Mouse (Mus musculus) hindbrain, embryonic 16.5 days (tissue): ENCODE data around the gene Alkbh6. TPM values are rescaled to one million over a fixed set of nuclear protein-coding genes. Genes with fewer than 3 reads are reported as not detected.
A peak's percentile ranks its signal among the peaks of the same experiment; 100 is the strongest.

Source experiments
- ATAC-seq: fragments of 200-750 bp; cut with Nextera tagmentation; 2 replicates; pipeline ENCODE4 v1.8.0; 2017; ENCODE audit warnings: moderate TSS enrichment, moderate library complexity
- H3K27ac ChIP-seq: fragments of 300-500 bp; sonication (generic); 2 replicates; pipeline ENCODE4 v1.5.1; 2014; ENCODE audit warnings: low read depth, mild to moderate bottlenecking, control low read depth, low read length, moderate library complexity
- H3K27me3 ChIP-seq: fragments of 300-500 bp; sonication (generic); replicated peaks from 2 replicates; pipeline ENCODE4 v1.6.1; 2014; ENCODE audit warnings: low read length; ENCODE audit not compliant: control insufficient read depth, insufficient read depth
- H3K36me3 ChIP-seq: fragments of 300-500 bp; sonication (generic); 2 replicates; pipeline ENCODE4 v1.6.1; 2014; ENCODE audit warnings: mild to moderate bottlenecking, low read length, moderate library complexity, mixed read lengths; ENCODE audit not compliant: control insufficient read depth, insufficient read depth
- H3K4me1 ChIP-seq: fragments of 300-500 bp; sonication (generic); 2 replicates; pipeline ENCODE4 v1.6.1; 2014; ENCODE audit warnings: low read depth, low read length; ENCODE audit not compliant: control insufficient read depth, insufficient read depth
- H3K4me2 ChIP-seq: fragments of 300-500 bp; sonication (generic); 2 replicates; pipeline ENCODE4 v1.6.1; 2014; ENCODE audit warnings: mild to moderate bottlenecking, low read length, control low read depth, moderate library complexity
- H3K4me3 ChIP-seq: fragments of 300-500 bp; sonication (generic); 2 replicates; pipeline ENCODE4 v1.5.1; 2014; ENCODE audit warnings: mild to moderate bottlenecking, low read length, control low read depth, moderate library complexity
- H3K9ac ChIP-seq: fragments of 300-500 bp; sonication (generic); 2 replicates; pipeline ENCODE4 v1.6.1; 2014; ENCODE audit warnings: low read depth, mild to moderate bottlenecking, control low read depth, low read length, moderate library complexity
- H3K9me3 ChIP-seq: fragments of 300-500 bp; sonication (generic); 2 replicates; pipeline ENCODE4 v1.6.1; 2014; ENCODE audit warnings: mild to moderate bottlenecking, low read length, moderate library complexity; ENCODE audit not compliant: control insufficient read depth
- WGBS: fragments of 180-500 bp; shearing (Covaris S2); extraction: QIAGEN DNeasy Blood & Tissue Kit; methylation state at CpG from one replicate; pipeline ENCODE4 v1.1.7; 2014; 5-methylcytosine and 5-hydroxymethylcytosine counted together
- polyA plus RNA-seq: library from polyadenylated mRNA; unstranded; fragments of >200 nt; fragmentation: Nextera tagmentation; extraction: Ambion mirVana; gene quantifications from 2 replicates; pipeline ENCODE4 v1.2.1, GENCODE M21; 2015

Gene Alkbh6
- polyA plus RNA-seq, 1 experiment from 2014 or later = 124 TPM

GRCm38 (mm10) chr7:30291215-30292131 lies 17.0 kb upstream of the Alkbh6 start, which contains the start of gene Clip3:
Clip3 (plus strand) TSS chr7:30291728.
- peak; percentile 88 for ATAC-seq
- 7% methylated on average over 33 of the region's 35 CpGs for WGBS

GRCm38 (mm10) chr7:30293795-30294194 lies 14.7 kb upstream of the Alkbh6 start:
- no peak overlapping the region for H3K4me2 ChIP-seq
- H3K9ac ChIP-seq = no peak overlapping the region
- H3K27ac ChIP-seq = no peak overlapping the region
- 71% methylated on average over 13 of the region's 13 CpGs for whole genome bisulfite sequencing
- H3K36me3 ChIP-seq = peaks cover 31% of the 10 kb centered on the region
- H3K27me3 ChIP-seq = no peaks in the 10 kb centered on the region
- H3K4me1 ChIP-seq = peaks cover 29% of the 10 kb centered on the region
- no peaks in the 10 kb centered on the region for H3K9me3 ChIP-seq
- no peak for ATAC-seq
- H3K4me3 ChIP-seq = no peak overlapping the region

More at GRCm38 (mm10) chr7:30291215-30292131, 17.0 kb upstream of the Alkbh6 start, which contains the start of gene Clip3:
- H3K27ac ChIP-seq = peak within 1 kb of the TSS; percentile 86
- no peaks in the 10 kb centered on the region for H3K27me3 ChIP-seq
- peaks cover 13% of the 10 kb centered on the region for H3K36me3 ChIP-seq
- no peaks in the 10 kb centered on the region for H3K9me3 ChIP-seq
- H3K4me2 ChIP-seq = peak within 1 kb of the TSS; percentile 91
- peak within 1 kb of the TSS; percentile 94 for H3K9ac ChIP-seq
- H3K4me1 ChIP-seq = peaks cover 29% of the 10 kb centered on the region
- H3K4me3 ChIP-seq = peak within 1 kb of the TSS; percentile 59

GRCm38 (mm10) chr7:30294296-30294695 lies 14.2 kb upstream of the Alkbh6 start:
- H3K4me2 ChIP-seq = no peak overlapping the region
- no peaks in the 10 kb centered on the region for H3K9me3 ChIP-seq
- no peak overlapping the region for H3K9ac ChIP-seq
- no peak overlapping the region for H3K4me3 ChIP-seq
- no peak for ATAC-seq
- peaks cover 35% of the 10 kb centered on the region for H3K36me3 ChIP-seq
- no peak overlapping the region for H3K27ac ChIP-seq
- H3K4me1 ChIP-seq = peaks cover 29% of the 10 kb centered on the region
- H3K27me3 ChIP-seq = no peaks in the 10 kb centered on the region
- 86% methylated on average over 5 of the region's 5 CpGs for WGBS

GRCm38 (mm10) chr7:30295103-30295502 lies 13.4 kb upstream of the Alkbh6 start:
- Histone ChIP-seq H3K4me3 (no peak overlapping the region), H3K36me3 (peaks cover 40% of the 10 kb centered on the region), H3K27ac (no peak overlapping the region), H3K4me2 (no peak overlapping the region), H3K4me1 (peaks cover 29% of the 10 kb centered on the region), H3K27me3 (no peaks in the 10 kb centered on the region), H3K9me3 (no peaks in the 10 kb centered on the region), H3K9ac (no peak overlapping the region)
- whole genome bisulfite sequencing = 73% methylated on average over 10 of the region's 10 CpGs
- ATAC-seq = no peak

GRCm38 (mm10) chr7:30296816-30297215 lies 11.7 kb upstream of the Alkbh6 start:
- H3K9me3 ChIP-seq = no peaks in the 10 kb centered on the region
- 91% methylated on average over 15 of the region's 15 CpGs for WGBS
- no peak overlapping the region for H3K4me2 ChIP-seq
- H3K27me3 ChIP-seq = no peaks in the 10 kb centered on the region
- no peak overlapping the region for H3K27ac ChIP-seq
- H3K9ac ChIP-seq = no peak overlapping the region
- no peak overlapping the region for H3K4me3 ChIP-seq
- no peak for ATAC-seq
- H3K36me3 ChIP-seq = peaks cover 47% of the 10 kb centered on the region
- H3K4me1 ChIP-seq = peaks cover 22% of the 10 kb centered on the region

GRCm38 (mm10) chr7:30297266-30297665 lies 11.3 kb upstream of the Alkbh6 start:
- peaks cover 52% of the 10 kb centered on the region for H3K36me3 ChIP-seq
- no peak for ATAC-seq
- WGBS = 88% methylated on average over 16 of the region's 16 CpGs
- no peaks in the 10 kb centered on the region for H3K27me3 ChIP-seq
- H3K27ac ChIP-seq = no peak overlapping the region
- H3K4me2 ChIP-seq = no peak overlapping the region
- peaks cover 22% of the 10 kb centered on the region for H3K4me1 ChIP-seq
- H3K9me3 ChIP-seq = no peaks in the 10 kb centered on the region
- H3K4me3 ChIP-seq = no peak overlapping the region
- H3K9ac ChIP-seq = no peak overlapping the region

GRCm38 (mm10) chr7:30300914-30301313 lies 7.6 kb upstream of the Alkbh6 start:
- WGBS = 56% methylated on average over 3 of the region's 3 CpGs
- no peak for ATAC-seq
- Histone ChIP-seq H3K27me3 (no peaks in the 10 kb centered on the region), H3K4me2 (no peak overlapping the region), H3K27ac (no peak overlapping the region), H3K4me3 (no peak overlapping the region), H3K9ac (no peak overlapping the region), H3K4me1 (no peaks in the 10 kb centered on the region), H3K36me3 (peaks cover 65% of the 10 kb centered on the region), H3K9me3 (no peaks in the 10 kb centered on the region)

GRCm38 (mm10) chr7:30306083-30306779 lies 2.3 kb upstream of the Alkbh6 start:
- Histone ChIP-seq H3K4me2 (no peak overlapping the region), H3K36me3 (peaks cover 33% of the 10 kb centered on the region), H3K4me3 (no peak overlapping the region), H3K9ac (no peak overlapping the region), H3K27ac (no peak overlapping the region), H3K4me1 (peaks cover 19% of the 10 kb centered on the region), H3K27me3 (no peaks in the 10 kb centered on the region), H3K9me3 (no peaks in the 10 kb centered on the region)
- 86% methylated on average over 8 of the region's 16 CpGs for WGBS
- no peak for ATAC-seq
